Mouse (Mus musculus): ENCODE measurements at regions not wholly inside any gene's neighbourhood (a gene's known extent, or its start where the extent isn't known, plus 50 kb on each side); places are given as distances from the start of the nearest gene placed in this dataset.

GRCm38 (mm10) chr8:10831277-10831676 is 177.0 kb downstream of the Irs2 start:
- WGBS = 72% methylated on average over 6 of the region's 6 CpGs
- no peak for ATAC-seq (ENCODE audit: low read depth)
- Histone ChIP-seq H3K4me3 (ENCODE audit: low read depth, low read length) (no peak overlapping the region), H3K9ac (ENCODE audit: low read depth, low read length) (no peak overlapping the region), H3K9me3 (ENCODE audit: control insufficient read depth, low read length) (no peaks in the 10 kb centered on the region), H3K4me1 (ENCODE audit: control insufficient read depth, insufficient read depth, low read length) (0 out of 2 replicates have a peak, but pooled peaks cover 3% of the 10 kb centered on the region), H3K4me2 (ENCODE audit: low read depth, low read length) (no peak overlapping the region), H3K36me3 (ENCODE audit: control insufficient read depth, insufficient read depth, low read length) (no peaks in the 10 kb centered on the region), H3K27ac (replicated peaks; ENCODE audit: low read depth, low read length) (no peak overlapping the region), H3K27me3 (replicated peaks; ENCODE audit: control insufficient read depth, insufficient read depth, low read length) (no peaks in the 10 kb centered on the region)
- DNase-seq (ENCODE audit: low spot score) = no peak

- H3K27ac ChIP-seq (replicated peaks; ENCODE audit: low read depth, low read length) = no peak overlapping the region
- H3K36me3 ChIP-seq (ENCODE audit: control insufficient read depth, insufficient read depth, low read length) = no peaks in the 10 kb centered on the region
- no peak overlapping the region for H3K4me2 ChIP-seq (ENCODE audit: low read depth, low read length)
- WGBS = 87% methylated on average over 10 of the region's 10 CpGs
- no peaks in the 10 kb centered on the region for H3K27me3 ChIP-seq (replicated peaks; ENCODE audit: control insufficient read depth, insufficient read depth, low read length)
- no peak for ATAC-seq (ENCODE audit: low read depth)
- 0 out of 2 replicates have a peak, but pooled peaks cover 3% of the 10 kb centered on the region for H3K4me1 ChIP-seq (ENCODE audit: control insufficient read depth, insufficient read depth, low read length)
- no peak overlapping the region for H3K9ac ChIP-seq (ENCODE audit: low read depth, low read length)
- no peaks in the 10 kb centered on the region for H3K9me3 ChIP-seq (ENCODE audit: control insufficient read depth, low read length)
- DNase-seq (ENCODE audit: low spot score) = no peak
- no peak overlapping the region for H3K4me3 ChIP-seq (ENCODE audit: low read depth, low read length)
These were observed 177.4 kb downstream of the Irs2 start for GRCm38 (mm10) chr8:10830835-10831234.

- Histone ChIP-seq H3K36me3 (ENCODE audit: control insufficient read depth, insufficient read depth, low read length) (no peaks in the 10 kb centered on the region), H3K4me1 (ENCODE audit: control insufficient read depth, insufficient read depth, low read length) (0 out of 2 replicates have a peak, but pooled peaks cover 3% of the 10 kb centered on the region), H3K27ac (replicated peaks; ENCODE audit: low read depth, low read length) (no peak overlapping the region), H3K4me3 (ENCODE audit: low read depth, low read length) (no peak overlapping the region), H3K27me3 (replicated peaks; ENCODE audit: control insufficient read depth, insufficient read depth, low read length) (no peaks in the 10 kb centered on the region), H3K9me3 (ENCODE audit: control insufficient read depth, low read length) (no peaks in the 10 kb centered on the region), H3K4me2 (ENCODE audit: low read depth, low read length) (no peak overlapping the region), H3K9ac (ENCODE audit: low read depth, low read length) (no peak overlapping the region)
- no peak for DNase-seq (ENCODE audit: low spot score)
- 39% methylated on average over 9 of the region's 9 CpGs for WGBS
- no peak for ATAC-seq (ENCODE audit: low read depth)
These were observed 179.7 kb downstream of the Irs2 start for GRCm38 (mm10) chr8:10828580-10828979.

- H3K4me2 ChIP-seq (ENCODE audit: low read depth, low read length) = no peak overlapping the region
- H3K27ac ChIP-seq (replicated peaks; ENCODE audit: low read depth, low read length) = no peak overlapping the region
- H3K4me1 ChIP-seq (ENCODE audit: control insufficient read depth, insufficient read depth, low read length) = no peaks in the 10 kb centered on the region
- H3K4me3 ChIP-seq (ENCODE audit: low read depth, low read length) = no peak overlapping the region
- H3K9me3 ChIP-seq (ENCODE audit: control insufficient read depth, low read length) = no peaks in the 10 kb centered on the region
- H3K36me3 ChIP-seq (ENCODE audit: control insufficient read depth, insufficient read depth, low read length) = no peaks in the 10 kb centered on the region
- DNase-seq (ENCODE audit: low spot score) = no peak
- H3K9ac ChIP-seq (ENCODE audit: low read depth, low read length) = no peak overlapping the region
- 81% methylated on average over 6 of the region's 6 CpGs for WGBS
- no peaks in the 10 kb centered on the region for H3K27me3 ChIP-seq (replicated peaks; ENCODE audit: control insufficient read depth, insufficient read depth, low read length)
- no peak for ATAC-seq (ENCODE audit: low read depth)
These were observed 180.7 kb downstream of the Irs2 start for GRCm38 (mm10) chr8:10827560-10827959.

- 63% methylated on average over 4 of the region's 4 CpGs for WGBS
- Histone ChIP-seq H3K27me3 (replicated peaks; ENCODE audit: control insufficient read depth, insufficient read depth, low read length) (no peaks in the 10 kb centered on the region), H3K36me3 (ENCODE audit: control insufficient read depth, insufficient read depth, low read length) (no peaks in the 10 kb centered on the region), H3K4me1 (ENCODE audit: control insufficient read depth, insufficient read depth, low read length) (no peaks in the 10 kb centered on the region), H3K4me2 (ENCODE audit: low read depth, low read length) (no peak overlapping the region), H3K9ac (ENCODE audit: low read depth, low read length) (no peak overlapping the region), H3K4me3 (ENCODE audit: low read depth, low read length) (no peak overlapping the region), H3K9me3 (ENCODE audit: control insufficient read depth, low read length) (no peaks in the 10 kb centered on the region), H3K27ac (replicated peaks; ENCODE audit: low read depth, low read length) (no peak overlapping the region)
- ATAC-seq (ENCODE audit: low read depth) = no peak
- peak; percentile 17 for DNase-seq (ENCODE audit: low spot score)
These were observed 182.3 kb downstream of the Irs2 start for GRCm38 (mm10) chr8:10825981-10826380.

GRCm38 (mm10) chr8:10825192-10825926 is 182.9 kb downstream of the Irs2 start:
- ATAC-seq (ENCODE audit: low read depth) (no peak), DNase-seq (ENCODE audit: low spot score) (no peak)
- WGBS = 67% methylated on average over 10 of the region's 10 CpGs
- Histone ChIP-seq H3K9me3 (ENCODE audit: control insufficient read depth, low read length) (no peaks in the 10 kb centered on the region), H3K9ac (ENCODE audit: low read depth, low read length) (no peak overlapping the region), H3K27me3 (replicated peaks; ENCODE audit: control insufficient read depth, insufficient read depth, low read length) (no peaks in the 10 kb centered on the region), H3K4me3 (ENCODE audit: low read depth, low read length) (no peak overlapping the region), H3K36me3 (ENCODE audit: control insufficient read depth, insufficient read depth, low read length) (no peaks in the 10 kb centered on the region), H3K4me2 (ENCODE audit: low read depth, low read length) (no peak overlapping the region), H3K27ac (replicated peaks; ENCODE audit: low read depth, low read length) (no peak overlapping the region), H3K4me1 (ENCODE audit: control insufficient read depth, insufficient read depth, low read length) (no peaks in the 10 kb centered on the region)

GRCm38 (mm10) chr8:10821901-10822300 is 186.4 kb downstream of the Irs2 start:
- DNase-seq (ENCODE audit: low spot score) = peak; percentile 29
- WGBS = 33% methylated on average over 2 of the region's 2 CpGs

GRCm38 (mm10) chr8:10814499-10814898 is 193.8 kb downstream of the Irs2 start:
- Histone ChIP-seq H3K9me3 (ENCODE audit: control insufficient read depth, low read length) (no peaks in the 10 kb centered on the region), H3K36me3 (ENCODE audit: control insufficient read depth, insufficient read depth, low read length) (no peaks in the 10 kb centered on the region), H3K4me2 (ENCODE audit: low read depth, low read length) (no peak overlapping the region), H3K27me3 (replicated peaks; ENCODE audit: control insufficient read depth, insufficient read depth, low read length) (no peaks in the 10 kb centered on the region), H3K9ac (ENCODE audit: low read depth, low read length) (no peak overlapping the region), H3K27ac (replicated peaks; ENCODE audit: low read depth, low read length) (no peak overlapping the region), H3K4me3 (ENCODE audit: low read depth, low read length) (no peak overlapping the region), H3K4me1 (ENCODE audit: control insufficient read depth, insufficient read depth, low read length) (no peaks in the 10 kb centered on the region)
- 79% methylated on average over 7 of the region's 7 CpGs for WGBS
- ATAC-seq (ENCODE audit: low read depth) = no peak
- no peak for DNase-seq (ENCODE audit: low spot score)

More at GRCm38 (mm10) chr8:10821901-10822300, 186.4 kb downstream of the Irs2 start:
- Histone ChIP-seq H3K4me2 (ENCODE audit: low read depth, low read length) (no peak overlapping the region), H3K36me3 (ENCODE audit: control insufficient read depth, insufficient read depth, low read length) (no peaks in the 10 kb centered on the region), H3K9me3 (ENCODE audit: control insufficient read depth, low read length) (no peaks in the 10 kb centered on the region), H3K27ac (replicated peaks; ENCODE audit: low read depth, low read length) (no peak overlapping the region), H3K27me3 (replicated peaks; ENCODE audit: control insufficient read depth, insufficient read depth, low read length) (no peaks in the 10 kb centered on the region), H3K9ac (ENCODE audit: low read depth, low read length) (no peak overlapping the region), H3K4me3 (ENCODE audit: low read depth, low read length) (no peak overlapping the region), H3K4me1 (ENCODE audit: control insufficient read depth, insufficient read depth, low read length) (no peaks in the 10 kb centered on the region)
- no peak for ATAC-seq (ENCODE audit: low read depth)

GRCm38 (mm10) chr8:10812060-10812670 is 196.1 kb downstream of the Irs2 start:
- 68% methylated on average over 10 of the region's 10 CpGs for WGBS
- Histone ChIP-seq H3K9me3 (ENCODE audit: control insufficient read depth, low read length) (no peaks in the 10 kb centered on the region), H3K4me1 (ENCODE audit: control insufficient read depth, insufficient read depth, low read length) (no peaks in the 10 kb centered on the region), H3K27me3 (replicated peaks; ENCODE audit: control insufficient read depth, insufficient read depth, low read length) (no peaks in the 10 kb centered on the region), H3K4me2 (ENCODE audit: low read depth, low read length) (no peak overlapping the region), H3K9ac (ENCODE audit: low read depth, low read length) (no peak overlapping the region), H3K4me3 (ENCODE audit: low read depth, low read length) (no peak overlapping the region), H3K36me3 (ENCODE audit: control insufficient read depth, insufficient read depth, low read length) (no peaks in the 10 kb centered on the region), H3K27ac (replicated peaks; ENCODE audit: low read depth, low read length) (no peak overlapping the region)
- no peak for ATAC-seq (ENCODE audit: low read depth)
- DNase-seq (ENCODE audit: low spot score) = no peak
